Mouse (Mus musculus) bone marrow, adult 2 months (tissue): ENCODE results near the gene Tysnd1. TPM values are rescaled to one million over a fixed set of nuclear protein-coding genes. Genes with fewer than 3 reads are reported as not detected.

Experiments used
- H3K27ac ChIP-seq: fragments of 200-500 bp; 2 replicates; pipeline ENCODE4 v1.5.1; 2012; ENCODE audit warnings: low read depth, mild to moderate bottlenecking, control low read depth, inconsistent platforms, low read length; ENCODE audit not compliant: control insufficient read depth, poor library complexity, insufficient read depth
- H3K4me1 ChIP-seq: fragments of 200-500 bp; 2 replicates; pipeline ENCODE4 v1.6.1; 2011; ENCODE audit warnings: low read length; ENCODE audit not compliant: control insufficient read depth, insufficient read depth
- H3K4me3 ChIP-seq: fragments of 200-500 bp; replicated peaks from 2 replicates; pipeline ENCODE3; 2011; ENCODE audit warnings: mild to moderate bottlenecking, low read depth, low read length, control low read depth; ENCODE audit not compliant: control insufficient read depth
- CTCF ChIP-seq: fragments of 200-500 bp; IDR thresholded peaks from 2 replicates; pipeline ENCODE4 v1.5.1; 2011; ENCODE audit warnings: low read length, control low read depth; ENCODE audit not compliant: control insufficient read depth, insufficient read depth
- POLR2A ChIP-seq: fragments of 200-500 bp; IDR thresholded peaks from 2 replicates; pipeline ENCODE4 v1.6.1; 2011; ENCODE audit warnings: low read depth, mild to moderate bottlenecking, control low read depth, low read length, borderline replicate concordance; ENCODE audit not compliant: control insufficient read depth
- WGBS: fragments of 180-500 bp; shearing (Covaris S2); methylation state at CpG from one replicate; pipeline ENCODE4 v1.1.7; 2018; 5-methylcytosine and 5-hydroxymethylcytosine counted together
- polyA plus RNA-seq: library from polyadenylated mRNA; stranded (reverse); fragments of >200 nt; gene quantifications from 2 replicates; pipeline ENCODE4 v1.2.4, GENCODE M21; 2011; ENCODE audit warnings: low replicate concordance; ENCODE audit not compliant: missing spikeins, insufficient read depth, insufficient read length

Gene Tysnd1
- polyA plus RNA-seq, result 12.3 and 29.2 TPM in 2 replicates

DNA sequence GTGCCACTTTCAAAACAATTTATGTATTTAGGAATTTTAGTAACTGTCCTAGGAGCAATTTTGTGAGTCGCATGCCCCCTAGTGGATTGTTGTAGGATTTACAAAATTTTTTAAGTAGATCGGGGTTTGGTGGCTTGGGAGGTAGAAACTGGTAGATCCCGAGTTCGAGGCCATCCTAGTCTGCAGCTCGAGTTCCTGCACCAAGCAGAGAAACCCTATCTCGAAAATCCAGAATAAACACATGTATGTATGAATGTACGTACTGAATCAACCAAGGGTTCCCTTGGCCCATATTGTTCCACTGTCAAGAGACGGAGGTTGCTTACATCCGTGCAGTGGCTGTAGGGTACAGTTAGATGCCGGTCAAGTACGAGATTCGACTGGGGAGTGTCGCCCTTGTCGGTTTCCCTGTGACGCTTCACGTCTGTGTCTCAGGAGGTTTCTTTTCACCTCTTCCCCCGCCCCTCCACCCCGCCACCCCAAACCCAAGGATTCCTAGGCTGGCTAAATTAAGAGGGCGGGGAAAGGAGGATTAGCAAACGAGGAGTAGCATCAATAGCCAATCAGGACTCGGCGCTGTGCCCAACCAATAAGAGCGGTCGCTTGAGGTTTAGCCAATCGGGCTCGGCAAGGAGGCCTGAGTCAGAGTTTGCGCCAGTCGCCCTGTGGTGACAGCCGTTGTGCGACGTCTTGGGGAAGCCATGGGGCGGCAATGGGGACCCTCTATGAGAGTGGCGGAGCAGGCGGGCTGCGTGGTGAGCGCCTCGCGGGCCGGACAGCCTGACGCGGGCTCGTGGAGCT is at the start of gene Tysnd1:
Gene Tysnd1, plus strand, starts transcription at position 645 of the 801 bp plus-strand sequence.
- Histone ChIP-seq H3K4me1 (no peaks in the 10 kb centered on the region; the same call in 1 of the 2 replicates), H3K4me3 (peak within 1 kb of the TSS; percentile 76), H3K27ac (peak within 1 kb of the TSS; percentile 35)
- WGBS, result under 1% methylated on average over 42 of the region's 42 CpGs
- TF ChIP-seq POLR2A (peak; percentile 77; the same call in 1 of the 2 replicates), CTCF (no peak)

DNA sequence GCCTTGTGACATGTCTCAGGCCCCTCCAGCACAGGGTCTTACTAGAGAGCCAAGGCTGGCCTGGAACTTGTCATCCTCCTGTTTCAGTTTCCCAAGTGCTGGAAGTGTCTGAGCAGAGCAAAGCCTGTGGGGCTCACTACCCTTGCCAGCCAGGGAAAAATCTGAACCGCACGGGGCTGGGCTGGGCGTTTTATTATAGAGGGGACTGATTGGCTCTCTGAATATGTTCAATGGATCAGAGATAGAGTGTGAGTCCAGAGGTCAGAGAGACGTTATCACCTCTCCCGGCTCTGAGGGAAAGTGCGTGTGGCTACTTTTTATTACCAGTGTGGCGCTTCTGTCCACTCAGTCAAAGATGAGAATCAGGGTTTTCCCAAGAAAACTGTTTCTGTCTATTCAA is 48.8 kb upstream of the Tysnd1 start:
- TF ChIP-seq POLR2A, result no peak
- TF ChIP-seq CTCF, result no peak
- WGBS, result 86% methylated on average over 7 of the region's 7 CpGs
- H3K27ac ChIP-seq, result no peak overlapping the region
- H3K4me3 ChIP-seq, result no peak overlapping the region
- no peaks in the 10 kb centered on the region for H3K4me1 ChIP-seq

DNA sequence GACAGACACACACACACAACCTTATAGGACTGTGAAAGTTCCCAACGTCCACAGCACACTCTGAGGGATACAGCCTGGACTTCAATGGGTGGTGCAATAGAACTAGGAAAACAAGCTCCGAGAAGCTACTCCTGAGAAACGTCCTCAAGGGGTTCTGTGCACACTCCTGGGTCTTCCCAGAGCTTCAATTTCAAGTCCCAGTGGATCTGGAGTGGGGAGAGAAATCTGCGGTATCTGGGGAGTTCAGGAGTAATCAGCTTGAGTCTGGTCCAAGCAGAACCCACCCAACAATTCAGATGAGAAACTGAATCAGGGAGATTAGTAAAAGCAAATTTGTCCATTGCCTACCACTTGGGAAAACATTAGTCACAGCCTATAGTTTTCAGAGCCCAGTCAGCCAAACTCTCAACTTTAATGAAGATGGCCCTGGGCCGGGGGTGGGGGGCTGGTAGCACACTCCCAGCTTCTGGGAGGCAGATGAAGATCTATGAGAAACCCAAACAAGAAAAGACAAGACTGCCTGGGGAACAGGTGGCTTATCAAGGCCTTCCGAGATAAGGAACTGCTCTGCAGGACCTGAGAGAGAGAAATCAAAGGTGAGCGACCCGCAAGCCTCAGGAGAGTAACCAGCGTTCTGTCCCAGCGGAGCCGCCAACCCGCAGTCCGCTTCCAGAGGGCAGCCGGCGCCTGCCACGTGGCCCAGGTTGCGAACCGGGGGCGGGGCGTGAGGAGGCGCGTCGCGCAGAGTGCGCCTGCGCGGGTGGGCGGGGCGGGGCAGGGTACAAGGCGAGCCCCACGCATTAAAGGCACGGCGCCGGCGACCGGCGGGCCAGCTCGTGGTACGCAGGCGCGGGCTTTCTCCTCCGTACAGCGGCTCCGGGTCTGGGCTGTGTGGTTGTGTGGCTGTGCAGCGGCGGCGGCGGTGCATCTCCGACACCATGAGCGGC is 47.3 kb upstream of the Tysnd1 start, which contains the start of gene Ppa1:
Gene Ppa1, plus strand, starts transcription at position 763 of the 947 bp plus-strand sequence.
- TF ChIP-seq CTCF (no peak), POLR2A (peak; percentile 42; the same call in 1 of the 2 replicates)
- Histone ChIP-seq H3K4me1 (no peaks in the 10 kb centered on the region), H3K4me3 (peak within 1 kb of the TSS; percentile 89), H3K27ac (0 out of 2 replicates have a peak within 1 kb of the TSS, but pooled peaks have one; percentile 24)
- 2% methylated on average over 50 of the region's 50 CpGs for whole genome bisulfite sequencing

DNA sequence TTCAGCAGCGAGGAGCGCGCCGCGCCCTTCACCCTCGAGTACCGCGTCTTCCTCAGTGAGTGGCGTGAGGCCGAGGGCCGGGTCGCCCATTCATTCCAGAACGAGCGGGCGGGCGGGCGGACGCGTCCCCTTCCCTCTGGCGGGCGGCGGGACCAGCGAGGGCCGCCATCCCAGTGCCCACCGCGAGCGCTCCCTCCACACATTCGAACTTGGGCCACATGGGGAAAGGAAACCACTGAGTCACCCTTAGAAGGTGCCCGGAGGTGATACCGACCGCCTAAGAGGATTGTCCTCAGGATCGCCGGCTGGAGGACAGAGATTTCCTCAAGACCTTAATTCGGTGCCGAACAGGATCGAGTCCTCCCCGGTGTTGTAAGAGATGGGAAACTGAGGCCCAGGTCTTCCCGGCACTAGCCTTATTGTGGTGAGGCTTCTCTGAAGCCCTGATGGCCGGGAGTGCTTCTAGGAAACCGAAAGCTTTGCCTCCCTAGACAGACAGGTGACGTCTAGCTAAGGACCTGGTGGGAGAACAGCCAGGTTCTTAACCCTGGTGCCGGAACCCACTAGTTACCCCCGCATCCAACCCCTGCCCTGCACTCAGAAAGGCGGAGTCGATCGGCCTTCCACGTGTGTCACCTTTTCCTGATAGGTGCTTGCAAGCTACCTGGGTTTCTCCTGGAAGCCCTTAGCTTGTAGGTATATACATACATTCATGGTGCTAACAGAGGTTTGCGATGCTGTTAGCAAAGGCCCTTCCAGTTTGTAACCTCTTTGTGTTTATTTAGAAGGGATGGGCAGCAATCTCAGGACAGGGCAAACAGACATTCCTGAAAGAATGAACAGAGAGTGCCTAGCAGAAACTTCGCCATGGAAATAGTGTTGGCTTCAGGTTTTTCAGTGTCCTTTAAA is 46.3 kb upstream of the Tysnd1 start:
- Histone ChIP-seq H3K4me1 (no peaks in the 10 kb centered on the region), H3K27ac (0 out of 2 replicates have a peak overlapping the region, but pooled peaks have one; percentile 24), H3K4me3 (peak overlapping the region; percentile 89)
- TF ChIP-seq POLR2A (no peak), CTCF (no peak)
- 2% methylated on average over 49 of the region's 49 CpGs for WGBS

DNA sequence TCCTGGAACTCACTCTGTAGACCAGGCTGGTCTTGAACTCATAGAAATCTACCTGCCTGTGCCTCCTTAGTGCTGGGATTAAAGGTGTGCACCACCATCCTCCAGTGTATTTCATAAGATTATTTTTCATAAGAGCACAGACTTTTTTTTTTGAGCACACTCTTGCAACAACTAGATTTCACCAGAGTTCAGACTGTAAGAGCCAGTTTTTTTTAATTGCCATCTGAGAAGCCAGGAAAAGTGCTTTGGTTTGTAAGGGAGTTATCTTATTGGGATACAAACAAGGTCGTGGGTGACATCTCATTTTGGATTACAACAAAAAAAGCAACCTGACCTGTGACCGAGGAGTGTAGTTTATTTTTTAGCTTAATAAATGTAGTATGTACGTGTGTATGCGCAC is 41.2 kb upstream of the Tysnd1 start:
- H3K27ac ChIP-seq, result no peak overlapping the region
- H3K4me3 ChIP-seq, result no peak overlapping the region
- H3K4me1 ChIP-seq, result no peaks in the 10 kb centered on the region; the same call in 1 of the 2 replicates
- 78% methylated on average over 4 of the region's 4 CpGs for WGBS
- no peak for TF ChIP-seq CTCF
- no peak for TF ChIP-seq POLR2A

DNA sequence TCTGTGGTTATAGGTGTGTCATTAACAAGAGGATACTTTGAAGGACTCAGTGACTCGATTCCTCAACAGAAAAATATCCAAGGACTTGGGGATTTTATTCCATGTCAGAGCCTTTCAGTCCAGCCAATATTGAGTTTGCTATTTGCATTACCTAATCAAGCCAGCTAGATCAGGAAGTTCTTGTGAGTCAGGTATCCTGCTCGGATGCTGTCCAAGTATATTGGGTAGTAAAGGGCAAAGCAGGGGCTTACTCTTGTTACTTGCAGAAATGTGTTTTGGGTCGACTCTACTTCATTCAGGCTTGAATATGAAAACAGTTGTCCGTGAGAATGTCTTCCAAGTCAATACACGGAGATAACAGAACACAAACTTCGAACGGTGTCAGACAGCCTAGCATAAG is 40.6 kb upstream of the Tysnd1 start:
- no peak for TF ChIP-seq CTCF
- no peak for TF ChIP-seq POLR2A
- H3K27ac ChIP-seq, result no peak overlapping the region
- H3K4me1 ChIP-seq, result no peaks in the 10 kb centered on the region; the same call in 1 of the 2 replicates
- 53% methylated on average over 7 of the region's 7 CpGs for WGBS
- no peak overlapping the region for H3K4me3 ChIP-seq

DNA sequence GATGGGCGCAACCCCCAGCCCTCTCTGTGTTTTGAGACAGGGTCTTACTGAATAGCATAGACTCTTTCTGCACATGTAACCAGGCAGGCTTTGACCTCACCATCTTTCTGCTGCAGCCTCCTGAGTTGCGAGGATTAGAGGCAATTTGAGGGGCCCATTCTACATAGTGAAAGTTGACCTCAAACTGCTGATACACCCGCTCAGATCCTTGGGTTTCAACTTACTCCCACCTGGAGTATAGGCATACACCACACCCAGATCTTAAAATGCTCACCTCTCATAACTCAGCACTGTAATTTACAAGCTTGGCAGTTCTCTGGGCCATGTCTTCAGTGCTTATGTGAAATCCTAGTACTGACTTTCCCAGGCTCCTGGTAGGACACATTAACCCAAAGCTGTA is 40.1 kb upstream of the Tysnd1 start:
- Histone ChIP-seq H3K27ac (no peak overlapping the region), H3K4me3 (no peak overlapping the region), H3K4me1 (no peaks in the 10 kb centered on the region; the same call in 1 of the 2 replicates)
- WGBS, result 76% methylated on average over 3 of the region's 3 CpGs
- TF ChIP-seq POLR2A (no peak), CTCF (no peak)
